Mouse (Mus musculus): ENCODE measurements around the gene Gm49325. TPM values are rescaled to one million over a fixed set of nuclear protein-coding genes. Genes with fewer than 3 reads are reported as not detected.

Gm49325 gene
- polyA plus RNA-seq, 1 experiment from 2014 or later = 1.2 TPM

DNA sequence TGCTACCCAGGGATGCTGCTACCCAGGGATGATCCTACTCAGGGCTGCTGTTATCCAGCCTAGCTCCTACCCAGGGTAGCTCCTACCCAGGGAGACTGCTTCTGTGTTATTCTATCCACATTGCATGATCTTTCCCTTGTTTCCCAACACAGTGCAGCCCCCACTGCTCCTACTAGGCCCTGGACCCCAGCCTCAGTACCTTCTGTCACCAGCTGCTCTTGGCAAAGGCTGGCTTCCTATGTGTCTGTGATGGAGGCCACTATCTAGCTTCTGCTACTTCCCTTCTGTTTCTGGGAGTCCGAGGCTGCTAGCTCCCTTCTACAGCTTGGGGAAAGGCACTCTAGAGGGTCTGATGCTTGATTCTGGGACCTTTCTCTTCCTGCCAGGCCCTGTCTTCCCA, 41.5 kb downstream of the Gm49325 start:
- H3K36me3 ChIP-seq (ENCODE audit: control insufficient read depth, insufficient read depth) = peaks cover 19% of the 10 kb centered on the region
- peak overlapping the region; percentile 9; the same call in 1 of the 2 replicates for H3K27ac ChIP-seq (ENCODE audit: low read length)
- H3K27me3 ChIP-seq (replicated peaks; ENCODE audit: control insufficient read depth, insufficient read depth, low read length) = no peaks in the 10 kb centered on the region
- H3K4me2 ChIP-seq (ENCODE audit: low read length) = no peak overlapping the region
- no peak overlapping the region for H3K9ac ChIP-seq (replicated peaks; ENCODE audit: low read depth, low read length)
- 0 out of 2 replicates have a peak, but pooled peaks have one; percentile 16 for ATAC-seq
- H3K9me3 ChIP-seq (ENCODE audit: control insufficient read depth, low read length) = no peaks in the 10 kb centered on the region
- 56% methylated on average over 1 of the region's 1 CpGs for WGBS
- H3K4me1 ChIP-seq (replicated peaks; ENCODE audit: control insufficient read depth, insufficient read depth, low read length) = 0 out of 2 replicates have a peak, but pooled peaks cover 4% of the 10 kb centered on the region
- H3K4me3 ChIP-seq (replicated peaks; ENCODE audit: low read length) = no peak overlapping the region

DNA sequence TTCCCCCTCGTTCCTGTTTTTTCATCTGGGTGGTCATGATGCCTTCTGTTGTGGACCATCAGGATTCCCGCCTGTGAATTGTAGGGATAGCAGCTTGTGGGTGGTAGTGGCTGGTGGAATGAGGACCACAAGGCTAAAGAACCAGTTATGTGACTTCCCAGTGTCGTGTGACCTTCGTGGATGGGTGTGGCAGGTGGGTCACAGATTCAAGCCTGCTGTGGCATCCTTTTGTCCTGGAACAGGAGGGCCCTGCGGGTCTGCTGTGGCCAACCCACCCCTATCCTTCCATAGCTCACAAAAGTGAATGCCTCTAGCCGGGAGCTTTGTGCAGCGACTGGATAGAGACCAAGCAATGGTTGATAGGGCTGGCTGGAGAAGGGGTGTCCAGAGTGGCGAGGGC, 41.9 kb downstream of the Gm49325 start:
- H3K27ac ChIP-seq (ENCODE audit: low read length) = no peak overlapping the region
- H3K27me3 ChIP-seq (replicated peaks; ENCODE audit: control insufficient read depth, insufficient read depth, low read length) = no peaks in the 10 kb centered on the region
- peaks cover 19% of the 10 kb centered on the region for H3K36me3 ChIP-seq (ENCODE audit: control insufficient read depth, insufficient read depth)
- H3K9ac ChIP-seq (replicated peaks; ENCODE audit: low read depth, low read length) = no peak overlapping the region
- H3K4me2 ChIP-seq (ENCODE audit: low read length) = no peak overlapping the region
- 88% methylated on average over 8 of the region's 8 CpGs for WGBS
- H3K4me3 ChIP-seq (replicated peaks; ENCODE audit: low read length) = no peak overlapping the region
- 0 out of 2 replicates have a peak, but pooled peaks cover 4% of the 10 kb centered on the region for H3K4me1 ChIP-seq (replicated peaks; ENCODE audit: control insufficient read depth, insufficient read depth, low read length)
- ATAC-seq = no peak
- no peaks in the 10 kb centered on the region for H3K9me3 ChIP-seq (ENCODE audit: control insufficient read depth, low read length)

DNA sequence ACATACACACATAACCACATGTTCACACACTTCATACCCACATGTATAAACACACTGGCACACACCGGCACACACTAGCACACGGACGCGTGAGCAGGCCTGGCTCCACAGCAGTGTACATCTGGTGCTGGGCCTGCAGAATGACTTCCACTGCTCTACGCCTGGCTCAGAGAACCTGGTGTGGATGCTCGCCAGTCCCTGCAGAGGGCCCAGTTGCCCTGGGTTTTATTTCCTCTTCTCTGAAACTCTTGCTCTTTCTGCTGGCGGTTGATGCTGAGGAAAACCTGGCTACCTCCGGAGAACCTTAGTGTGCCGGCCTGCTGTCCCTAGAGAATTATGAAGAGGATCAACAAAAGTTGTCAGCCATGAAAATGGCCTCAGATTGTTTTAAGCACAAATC, 46.0 kb downstream of the Gm49325 start:
- no peak overlapping the region for H3K4me3 ChIP-seq (replicated peaks; ENCODE audit: low read length)
- H3K36me3 ChIP-seq (ENCODE audit: control insufficient read depth, insufficient read depth) = no peaks in the 10 kb centered on the region
- no peaks in the 10 kb centered on the region for H3K9me3 ChIP-seq (ENCODE audit: control insufficient read depth, low read length)
- no peak overlapping the region for H3K27ac ChIP-seq (ENCODE audit: low read length)
- H3K4me1 ChIP-seq (replicated peaks; ENCODE audit: control insufficient read depth, insufficient read depth, low read length) = 0 out of 2 replicates have a peak, but pooled peaks cover 4% of the 10 kb centered on the region
- ATAC-seq = no peak
- 90% methylated on average over 9 of the region's 9 CpGs for WGBS
- H3K27me3 ChIP-seq (replicated peaks; ENCODE audit: control insufficient read depth, insufficient read depth, low read length) = no peaks in the 10 kb centered on the region
- no peak overlapping the region for H3K9ac ChIP-seq (replicated peaks; ENCODE audit: low read depth, low read length)
- no peak overlapping the region for H3K4me2 ChIP-seq (ENCODE audit: low read length)

DNA sequence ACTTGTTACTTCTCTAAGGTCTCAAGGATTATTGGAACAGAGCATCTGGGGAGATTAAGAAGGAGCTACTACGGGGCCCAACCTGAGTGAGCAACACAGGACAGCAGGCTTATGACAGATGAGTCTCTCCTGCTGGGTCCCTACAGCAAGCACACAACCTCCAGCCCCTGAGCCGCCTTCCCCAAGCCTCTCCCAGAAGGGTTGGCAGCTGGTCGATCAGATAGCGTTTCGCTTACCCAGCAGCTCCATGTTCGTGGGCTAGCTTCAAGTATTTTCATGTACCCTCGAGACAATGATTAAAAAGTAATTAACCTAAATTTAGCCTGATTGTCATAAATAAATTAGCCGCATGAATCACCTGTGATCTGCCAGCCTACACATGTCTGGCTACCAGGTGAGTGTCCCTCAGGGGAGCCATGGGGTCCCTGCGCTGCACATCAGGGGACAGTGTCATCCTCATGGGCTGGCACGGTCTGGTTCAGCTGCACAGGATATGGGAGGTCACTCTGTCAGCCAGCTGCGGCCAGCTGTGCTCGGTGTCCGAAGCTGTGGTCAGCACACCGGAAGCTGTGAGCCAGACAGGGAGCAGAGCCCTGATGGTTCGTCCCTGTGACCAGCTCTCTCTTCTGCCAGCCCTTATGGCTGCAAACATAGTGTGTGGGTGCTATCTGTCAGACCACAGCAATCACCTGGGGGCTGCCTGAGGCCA, 52.4 kb downstream of the Gm49325 start:
- H3K36me3 ChIP-seq (ENCODE audit: control insufficient read depth, insufficient read depth) = no peaks in the 10 kb centered on the region
- 87% methylated on average over 15 of the region's 15 CpGs for WGBS
- no peak overlapping the region for H3K4me2 ChIP-seq (ENCODE audit: low read length)
- H3K4me1 ChIP-seq (replicated peaks; ENCODE audit: control insufficient read depth, insufficient read depth, low read length) = no peaks in the 10 kb centered on the region
- no peak overlapping the region for H3K27ac ChIP-seq (ENCODE audit: low read length)
- H3K27me3 ChIP-seq (replicated peaks; ENCODE audit: control insufficient read depth, insufficient read depth, low read length) = no peaks in the 10 kb centered on the region
- no peaks in the 10 kb centered on the region for H3K9me3 ChIP-seq (ENCODE audit: control insufficient read depth, low read length)
- H3K4me3 ChIP-seq (replicated peaks; ENCODE audit: low read length) = no peak overlapping the region
- no peak for ATAC-seq
- H3K9ac ChIP-seq (replicated peaks; ENCODE audit: low read depth, low read length) = no peak overlapping the region

DNA sequence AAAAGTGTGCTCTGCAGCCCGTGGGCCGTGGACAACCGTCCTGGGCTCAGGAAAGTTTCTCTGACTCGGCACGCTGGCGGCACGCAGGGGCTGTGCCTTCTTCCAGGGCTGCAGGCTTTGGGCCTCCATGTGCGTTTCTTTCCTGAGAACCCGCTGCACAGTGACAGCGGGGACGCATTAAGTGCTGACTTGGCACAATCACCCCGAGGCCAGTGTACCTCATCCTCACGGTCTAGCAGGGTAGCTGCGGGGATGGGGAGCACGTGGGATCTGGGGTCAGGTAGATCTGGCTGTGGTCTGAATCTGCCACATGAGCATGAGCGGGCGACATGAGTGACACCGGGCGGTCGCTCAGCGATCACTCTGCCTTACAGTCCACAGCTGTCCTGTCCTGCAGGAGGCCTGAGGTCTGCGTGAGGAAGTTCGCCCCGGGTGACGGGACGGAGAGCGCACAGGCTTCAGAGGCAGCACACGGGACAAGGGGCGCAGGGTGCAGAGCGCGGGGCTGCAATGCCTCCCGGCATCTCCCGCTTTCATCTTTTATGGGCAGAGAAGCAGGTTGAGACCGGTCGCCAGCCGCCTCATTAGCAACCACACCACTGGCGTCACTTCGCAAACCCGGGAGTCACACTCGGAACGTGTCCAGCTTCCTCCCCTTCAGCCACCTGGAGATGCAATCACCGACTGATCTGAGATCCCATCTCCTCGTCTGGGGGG, 58.1 kb downstream of the Gm49325 start:
- H3K9me3 ChIP-seq (ENCODE audit: control insufficient read depth, low read length) = no peaks in the 10 kb centered on the region
- no peak overlapping the region for H3K9ac ChIP-seq (replicated peaks; ENCODE audit: low read depth, low read length)
- H3K27me3 ChIP-seq (replicated peaks; ENCODE audit: control insufficient read depth, insufficient read depth, low read length) = no peaks in the 10 kb centered on the region
- H3K36me3 ChIP-seq (ENCODE audit: control insufficient read depth, insufficient read depth) = no peaks in the 10 kb centered on the region
- 57% methylated on average over 43 of the region's 43 CpGs for WGBS
- no peak overlapping the region for H3K27ac ChIP-seq (ENCODE audit: low read length)
- no peak for ATAC-seq
- H3K4me2 ChIP-seq (ENCODE audit: low read length) = no peak overlapping the region
- H3K4me1 ChIP-seq (replicated peaks; ENCODE audit: control insufficient read depth, insufficient read depth, low read length) = 0 out of 2 replicates have a peak, but pooled peaks cover 2% of the 10 kb centered on the region
- H3K4me3 ChIP-seq (replicated peaks; ENCODE audit: low read length) = no peak overlapping the region

DNA sequence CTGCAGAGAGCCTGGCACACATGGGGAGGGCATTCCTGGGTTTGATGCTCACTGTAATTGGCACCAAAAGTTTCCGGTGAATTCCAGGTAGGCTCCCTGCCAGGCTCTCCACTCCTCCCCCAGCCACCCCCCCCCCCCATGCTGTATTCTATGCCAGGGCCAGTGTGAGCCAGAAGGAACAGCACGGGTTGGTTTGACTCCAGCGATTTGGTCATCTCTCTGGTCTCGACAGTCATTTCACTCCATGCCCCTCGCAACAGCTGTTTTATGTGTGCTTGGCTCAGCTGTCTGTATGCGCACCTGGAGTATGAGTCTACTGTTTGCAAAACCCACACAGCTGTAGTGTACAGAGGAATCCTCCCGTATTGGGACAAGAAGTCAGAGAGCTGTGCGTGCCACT, 60.3 kb downstream of the Gm49325 start:
- Histone ChIP-seq H3K27ac (ENCODE audit: low read length) (no peak overlapping the region), H3K4me3 (replicated peaks; ENCODE audit: low read length) (no peak overlapping the region), H3K36me3 (ENCODE audit: control insufficient read depth, insufficient read depth) (no peaks in the 10 kb centered on the region), H3K4me2 (ENCODE audit: low read length) (no peak overlapping the region), H3K27me3 (replicated peaks; ENCODE audit: control insufficient read depth, insufficient read depth, low read length) (no peaks in the 10 kb centered on the region), H3K9ac (replicated peaks; ENCODE audit: low read depth, low read length) (no peak overlapping the region), H3K4me1 (replicated peaks; ENCODE audit: control insufficient read depth, insufficient read depth, low read length) (0 out of 2 replicates have a peak, but pooled peaks cover 2% of the 10 kb centered on the region), H3K9me3 (ENCODE audit: control insufficient read depth, low read length) (no peaks in the 10 kb centered on the region)
- no peak for ATAC-seq
- 73% methylated on average over 8 of the region's 8 CpGs for WGBS

DNA sequence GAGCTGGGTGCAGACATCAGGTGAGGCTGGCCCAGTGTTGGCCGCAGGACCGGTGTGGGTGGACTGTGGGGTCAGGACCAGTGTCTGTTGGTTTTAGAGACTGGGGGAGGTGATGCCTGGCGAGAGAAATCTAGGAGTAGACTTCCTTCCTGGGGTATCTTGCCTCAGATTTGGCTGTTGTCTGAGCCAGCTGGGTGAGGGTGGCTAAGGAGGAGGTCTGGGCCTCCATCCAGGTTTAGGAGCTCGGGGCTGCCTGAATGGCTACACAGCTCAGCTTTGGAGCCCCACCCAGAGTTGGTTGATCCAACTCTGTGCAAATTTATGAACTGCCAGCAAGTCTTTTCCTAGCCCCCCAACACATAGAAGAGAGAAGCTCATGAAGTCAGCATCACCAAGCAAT, 61.4 kb downstream of the Gm49325 start:
- WGBS = 76% methylated on average over 4 of the region's 4 CpGs
- H3K4me1 ChIP-seq (replicated peaks; ENCODE audit: control insufficient read depth, insufficient read depth, low read length) = 0 out of 2 replicates have a peak, but pooled peaks cover 2% of the 10 kb centered on the region

DNA sequence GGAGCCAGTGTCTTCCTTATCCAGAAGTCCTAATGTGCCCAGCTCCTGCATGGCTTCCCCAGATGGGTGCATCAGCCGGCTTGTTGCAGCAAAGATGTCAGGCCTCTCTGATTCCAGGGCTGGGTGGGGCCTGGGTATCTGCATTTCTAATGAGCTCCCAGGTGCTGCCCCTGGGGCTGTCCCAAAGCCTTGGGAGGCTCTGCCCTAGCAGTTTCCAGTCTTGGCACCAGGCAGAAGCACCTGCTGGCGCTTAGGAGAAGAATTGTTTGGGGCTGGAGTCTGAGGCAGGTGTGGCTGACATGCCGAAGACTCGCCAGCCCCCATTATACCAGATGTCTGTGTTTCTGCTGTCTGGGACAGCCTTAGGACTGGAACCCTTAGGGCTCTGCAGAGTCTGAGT, 64.7 kb downstream of the Gm49325 start:
- Histone ChIP-seq H3K36me3 (ENCODE audit: control insufficient read depth, insufficient read depth) (no peaks in the 10 kb centered on the region), H3K4me1 (replicated peaks; ENCODE audit: control insufficient read depth, insufficient read depth, low read length) (0 out of 2 replicates have a peak, but pooled peaks cover 2% of the 10 kb centered on the region), H3K27ac (ENCODE audit: low read length) (no peak overlapping the region), H3K27me3 (replicated peaks; ENCODE audit: control insufficient read depth, insufficient read depth, low read length) (no peaks in the 10 kb centered on the region), H3K9me3 (ENCODE audit: control insufficient read depth, low read length) (no peaks in the 10 kb centered on the region), H3K4me2 (ENCODE audit: low read length) (no peak overlapping the region), H3K9ac (replicated peaks; ENCODE audit: low read depth, low read length) (no peak overlapping the region), H3K4me3 (replicated peaks; ENCODE audit: low read length) (no peak overlapping the region)
- ATAC-seq = no peak
- WGBS = 76% methylated on average over 4 of the region's 4 CpGs

More for the DNA sequence above, 61.4 kb downstream of the Gm49325 start:
- no peaks in the 10 kb centered on the region for H3K9me3 ChIP-seq (ENCODE audit: control insufficient read depth, low read length)
- no peaks in the 10 kb centered on the region for H3K36me3 ChIP-seq (ENCODE audit: control insufficient read depth, insufficient read depth)
- H3K4me3 ChIP-seq (replicated peaks; ENCODE audit: low read length) = no peak overlapping the region
- H3K27me3 ChIP-seq (replicated peaks; ENCODE audit: control insufficient read depth, insufficient read depth, low read length) = no peaks in the 10 kb centered on the region
- no peak for ATAC-seq
- H3K9ac ChIP-seq (replicated peaks; ENCODE audit: low read depth, low read length) = no peak overlapping the region
- no peak overlapping the region for H3K27ac ChIP-seq (ENCODE audit: low read length)
- H3K4me2 ChIP-seq (ENCODE audit: low read length) = no peak overlapping the region

DNA sequence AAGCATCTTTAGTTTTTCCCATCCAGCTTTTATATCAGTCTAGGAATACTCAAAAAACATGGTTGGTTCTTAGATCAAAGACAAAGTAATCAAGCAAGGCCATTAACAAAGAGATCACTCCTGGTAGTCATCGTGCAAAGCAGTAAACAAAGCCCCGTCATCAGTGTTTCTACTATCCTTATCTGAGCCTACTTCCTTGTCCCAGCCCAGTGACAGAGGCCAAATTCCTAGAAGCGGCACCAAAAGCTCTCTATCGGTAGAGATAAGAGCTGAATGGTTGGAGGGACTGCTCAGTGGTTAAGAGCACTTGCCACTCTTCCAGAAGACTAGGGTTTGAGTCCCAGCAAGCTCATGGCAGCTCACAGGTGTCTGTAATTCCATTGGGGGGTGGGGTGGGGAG, 65.5 kb downstream of the Gm49325 start:
- Histone ChIP-seq H3K27me3 (replicated peaks; ENCODE audit: control insufficient read depth, insufficient read depth, low read length) (no peaks in the 10 kb centered on the region), H3K27ac (ENCODE audit: low read length) (no peak overlapping the region), H3K4me2 (ENCODE audit: low read length) (no peak overlapping the region), H3K4me3 (replicated peaks; ENCODE audit: low read length) (no peak overlapping the region), H3K9ac (replicated peaks; ENCODE audit: low read depth, low read length) (no peak overlapping the region), H3K4me1 (replicated peaks; ENCODE audit: control insufficient read depth, insufficient read depth, low read length) (0 out of 2 replicates have a peak, but pooled peaks cover 2% of the 10 kb centered on the region), H3K9me3 (ENCODE audit: control insufficient read depth, low read length) (no peaks in the 10 kb centered on the region), H3K36me3 (ENCODE audit: control insufficient read depth, insufficient read depth) (no peaks in the 10 kb centered on the region)
- no peak for ATAC-seq
- WGBS = 89% methylated on average over 4 of the region's 4 CpGs

Measured in forebrain, embryonic 16.5 days (tissue).